Mouse (Mus musculus) lung, postnatal 0 days (tissue): ENCODE data around the gene Acy3.

Experiments used
- CTCF ChIP-seq: IDR thresholded peaks from 2 replicates; pipeline ENCODE4 v1.5.1; 2016; ENCODE audit warnings: antibody characterized with exemption, mild to moderate bottlenecking
- EP300 ChIP-seq: IDR thresholded peaks from 2 replicates; pipeline ENCODE4 v1.6.1; 2016; ENCODE audit warnings: antibody characterized with exemption, mild to moderate bottlenecking, control low read depth

DNA sequence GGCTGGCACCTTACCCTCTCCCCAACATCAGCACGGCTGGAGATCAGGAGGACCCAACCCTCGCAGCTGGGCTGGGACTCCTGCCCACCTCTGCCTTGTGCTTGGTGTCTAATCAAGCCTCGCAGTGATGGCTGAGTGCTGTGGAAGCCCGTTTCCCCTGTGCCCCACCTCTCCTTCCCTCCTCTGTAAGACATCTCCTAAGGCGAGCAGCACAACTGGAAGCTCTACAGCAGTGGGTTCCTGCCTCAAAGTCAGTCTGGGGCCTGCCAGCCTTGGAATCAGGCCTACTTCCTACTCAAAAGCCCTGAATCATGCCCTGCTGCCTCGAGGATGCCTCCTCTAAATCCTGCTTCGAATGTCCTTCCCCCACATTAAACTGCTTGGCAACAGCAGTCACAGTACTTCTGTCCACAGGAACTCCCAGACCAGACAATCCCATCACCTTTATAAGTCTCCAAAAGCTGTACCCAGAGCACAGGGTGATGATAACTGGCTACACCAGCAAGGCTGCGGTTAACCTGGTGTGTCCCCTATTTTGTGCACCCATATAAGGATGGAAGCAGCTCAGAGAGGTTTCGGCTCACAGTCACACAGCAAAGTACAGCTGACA lies 12.9 kb downstream of the Acy3 start:
- TF ChIP-seq CTCF (no peak), EP300 (no peak)
